Mouse (Mus musculus) liver, embryonic 13.5 days (tissue): ENCODE measurements around the gene Ankrd63. TPM values are rescaled to one million over a fixed set of nuclear protein-coding genes. Genes with fewer than 3 reads are reported as not detected.

Source experiments
- ATAC-seq: fragments of 200-750 bp; cut with Nextera tagmentation; 2 replicates; pipeline ENCODE4 v1.8.0; 2017; ENCODE audit warnings: low read depth, mild to moderate bottlenecking, moderate number of reproducible peaks, moderate library complexity
- DNase-seq: peaks from one replicate; pipeline ENCODE4 v3.0.0; 2022
- H3K27ac ChIP-seq: fragments of 300-500 bp; sonication (generic); 2 replicates; pipeline ENCODE4 v1.5.1; 2015; ENCODE audit warnings: moderate library complexity, mild to moderate bottlenecking, inconsistent platforms
- H3K27me3 ChIP-seq: fragments of 300-500 bp; sonication (generic); 2 replicates; pipeline ENCODE4 v1.6.1; 2015; ENCODE audit warnings: mild to moderate bottlenecking, inconsistent platforms
- H3K36me3 ChIP-seq: fragments of 300-500 bp; sonication (generic); 2 replicates; pipeline ENCODE4 v1.6.1; 2015; ENCODE audit warnings: mild to moderate bottlenecking, inconsistent platforms
- H3K4me1 ChIP-seq: fragments of 300-500 bp; sonication (generic); replicated peaks from 2 replicates; pipeline ENCODE4 v1.6.1; 2015; ENCODE audit warnings: inconsistent platforms
- H3K4me2 ChIP-seq: fragments of 300-500 bp; sonication (generic); 2 replicates; pipeline ENCODE4 v1.6.1; 2015; ENCODE audit warnings: inconsistent platforms, mild to moderate bottlenecking, moderate library complexity
- H3K4me3 ChIP-seq: fragments of 300-500 bp; sonication (generic); replicated peaks from 2 replicates; pipeline ENCODE4 v1.5.1; 2015; ENCODE audit warnings: mild to moderate bottlenecking, inconsistent platforms
- H3K9ac ChIP-seq: fragments of 300-500 bp; sonication (generic); 2 replicates; pipeline ENCODE4 v1.6.1; 2015; ENCODE audit warnings: mild to moderate bottlenecking, inconsistent platforms
- H3K9me3 ChIP-seq: fragments of 300-500 bp; sonication (generic); replicated peaks from 2 replicates; pipeline ENCODE4 v1.6.1; 2016; ENCODE audit warnings: inconsistent platforms
- WGBS: fragments of 180-500 bp; shearing (Covaris S2); methylation state at CpG from one replicate; pipeline ENCODE4 v1.1.7; 2015; ENCODE audit not compliant: insufficient replicate concordance; 5-methylcytosine and 5-hydroxymethylcytosine counted together
- polyA plus RNA-seq: library from polyadenylated mRNA; unstranded; fragments of >200 nt; fragmentation: Nextera tagmentation; extraction: Ambion mirVana; gene quantifications from 2 replicates; pipeline ENCODE4 v1.2.1, GENCODE M21; 2015

Ankrd63 gene
- not detected in 2 replicates for polyA plus RNA-seq

DNA sequence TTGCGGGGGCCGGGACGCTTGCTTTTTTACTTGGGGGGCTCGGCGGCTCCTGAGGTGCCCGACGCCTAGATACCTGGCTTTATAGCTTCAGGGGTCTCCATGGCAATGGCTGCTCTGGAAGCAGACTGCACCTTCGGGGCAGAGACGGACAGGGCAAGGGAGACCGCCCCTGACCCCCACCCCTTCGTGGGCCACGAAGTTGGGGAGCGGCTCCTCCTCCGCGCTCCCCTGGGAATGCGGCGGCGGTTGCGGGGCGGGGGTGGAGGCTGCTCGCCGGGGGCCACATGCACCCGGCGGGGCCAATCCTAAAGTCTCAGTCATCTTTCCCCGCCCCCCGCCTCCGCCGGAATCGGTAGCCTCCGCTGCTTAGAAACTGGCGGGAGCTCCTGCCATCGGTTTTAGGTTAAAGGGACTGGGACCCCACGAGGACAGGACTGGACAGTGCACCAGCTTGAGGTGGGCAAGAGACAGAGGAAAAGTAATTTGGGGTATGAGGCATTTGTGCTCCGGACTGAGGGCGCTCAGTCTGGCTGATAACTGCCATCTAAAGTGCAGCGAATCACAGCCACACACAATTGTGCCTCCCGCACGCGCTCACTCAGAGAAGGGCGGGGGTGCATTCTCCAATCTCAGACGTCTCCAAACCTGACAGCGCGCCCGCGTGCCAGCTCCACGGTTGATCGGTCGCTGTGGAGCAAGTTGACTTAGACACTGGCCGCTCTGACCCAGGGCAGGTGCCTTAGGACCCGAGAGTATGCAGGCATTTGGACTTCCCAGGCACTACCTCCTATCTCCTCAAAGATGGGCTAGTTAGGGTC is at the start of gene Ankrd63:
Ankrd63 (minus strand) TSS at position 51 of the 818 bp plus-strand sequence.
- Histone ChIP-seq H3K4me2 (peak within 1 kb of the TSS; percentile 55), H3K9ac (no peak within 1 kb of the TSS), H3K27me3 (peaks cover 100% of the 10 kb centered on the region), H3K27ac (no peak within 1 kb of the TSS), H3K36me3 (no peaks in the 10 kb centered on the region), H3K9me3 (no peaks in the 10 kb centered on the region), H3K4me1 (peaks cover 34% of the 10 kb centered on the region), H3K4me3 (peak within 1 kb of the TSS; percentile 38)
- ATAC-seq (no peak), DNase-seq (no peak)
- WGBS: 1% methylated on average over 50 of the region's 50 CpGs

DNA sequence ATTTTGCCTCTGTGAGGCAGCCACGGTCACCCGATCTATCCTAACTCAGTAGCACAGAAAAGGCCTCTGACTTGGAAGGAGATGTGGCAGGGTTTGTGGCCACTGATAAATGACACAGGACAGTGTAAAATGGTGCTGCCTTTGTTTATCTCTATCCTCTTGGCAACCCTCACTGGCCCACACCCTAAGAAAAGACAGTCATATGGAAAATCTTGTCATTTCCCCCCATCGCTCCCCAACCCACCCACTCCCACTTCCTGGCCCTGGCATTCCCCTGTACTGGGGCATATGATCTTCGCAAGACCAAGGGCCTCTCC is 49.0 kb upstream of the Ankrd63 start:
- Histone ChIP-seq H3K4me2 (peak overlapping the region; percentile 58), H3K9ac (peak overlapping the region; percentile 65), H3K27ac (peak overlapping the region; percentile 91), H3K4me3 (no peak overlapping the region), H3K4me1 (peaks cover 63% of the 10 kb centered on the region), H3K27me3 (peaks cover 7% of the 10 kb centered on the region; the same call in 1 of the 2 replicates), H3K9me3 (no peaks in the 10 kb centered on the region), H3K36me3 (peaks cover 24% of the 10 kb centered on the region)
- DNase-seq: no peak
- peak; percentile 88 for ATAC-seq
- WGBS: 18% methylated on average over 4 of the region's 4 CpGs

DNA sequence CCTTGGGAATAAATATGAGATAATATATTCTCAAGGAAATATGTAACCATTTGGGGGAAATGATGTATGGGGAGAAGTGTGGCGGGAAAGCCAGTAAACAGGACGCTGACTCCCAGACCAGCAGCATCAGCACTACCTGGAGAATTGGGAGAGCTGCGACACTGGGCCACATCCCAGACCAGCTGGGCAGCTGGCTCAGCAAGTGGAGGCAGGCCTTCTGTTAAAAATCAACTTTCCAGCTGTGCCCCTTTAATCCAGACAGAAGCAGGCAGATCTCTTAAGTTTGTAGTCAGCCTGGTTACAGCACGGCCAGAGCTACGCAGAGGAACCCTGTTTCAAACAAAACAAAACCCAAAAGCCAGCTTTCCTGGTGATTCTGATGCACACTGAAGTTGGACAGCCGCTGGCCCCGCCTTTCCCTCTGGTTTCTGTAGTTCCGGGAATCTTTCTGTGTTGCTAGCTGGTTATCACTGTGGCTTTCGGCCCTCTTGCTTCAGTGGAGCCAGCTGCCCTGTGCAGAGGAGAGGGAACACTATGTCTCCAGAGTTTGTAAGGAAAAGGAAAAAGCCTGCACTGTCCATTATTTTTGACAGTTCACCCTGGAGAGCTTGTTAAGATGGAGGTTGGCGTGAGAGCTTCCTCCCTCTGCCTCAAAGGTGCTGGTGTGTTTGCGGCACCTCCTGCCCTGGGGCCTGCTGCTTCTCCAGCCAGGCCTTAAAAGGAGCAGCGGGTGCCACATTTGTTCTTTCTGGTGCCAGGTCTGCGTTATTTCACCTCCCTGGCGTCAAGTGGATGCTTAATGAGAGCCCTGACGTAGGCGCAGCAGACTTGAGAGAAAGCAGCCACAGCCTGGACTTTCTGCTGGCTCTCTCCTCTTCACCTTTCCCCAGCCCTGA is 48.4 kb upstream of the Ankrd63 start:
- peaks cover 69% of the 10 kb centered on the region for H3K4me1 ChIP-seq
- peak overlapping the region; percentile 91 for H3K27ac ChIP-seq
- H3K4me3 ChIP-seq: no peak overlapping the region; the same call in 1 of the 2 replicates
- peaks cover 1% of the 10 kb centered on the region; the same call in 1 of the 2 replicates for H3K27me3 ChIP-seq
- no peaks in the 10 kb centered on the region for H3K9me3 ChIP-seq
- peaks cover 24% of the 10 kb centered on the region for H3K36me3 ChIP-seq
- H3K4me2 ChIP-seq: peak overlapping the region; percentile 58
- H3K9ac ChIP-seq: peak overlapping the region; percentile 65
- DNase-seq: peak; percentile 42
- peak; percentile 62 for ATAC-seq
- WGBS: 56% methylated on average over 16 of the region's 16 CpGs

DNA sequence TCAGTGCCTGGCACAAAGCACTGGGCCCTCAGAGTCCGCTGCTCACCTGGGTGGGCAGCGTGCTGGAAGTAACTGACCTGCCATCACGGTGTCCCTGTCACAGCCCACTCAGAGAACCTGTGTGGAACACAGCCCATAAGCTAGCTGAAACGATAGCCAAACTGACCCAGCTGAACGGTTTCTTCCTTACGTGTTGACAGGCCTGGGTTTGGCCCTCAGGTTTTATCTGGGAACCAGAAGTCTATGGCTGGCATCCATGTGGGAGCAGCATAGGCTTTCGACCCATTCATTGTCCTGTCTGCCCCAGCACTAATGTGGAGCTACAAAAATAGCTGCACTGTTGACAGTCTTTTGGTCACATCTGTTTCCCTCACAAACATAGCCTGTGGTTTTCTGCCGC is 46.7 kb upstream of the Ankrd63 start:
- no peak for ATAC-seq
- WGBS: 63% methylated on average over 8 of the region's 8 CpGs
- Histone ChIP-seq H3K4me1 (peaks cover 74% of the 10 kb centered on the region), H3K9ac (0 out of 2 replicates have a peak overlapping the region, but pooled peaks have one; percentile 13), H3K4me2 (no peak overlapping the region), H3K36me3 (peaks cover 24% of the 10 kb centered on the region), H3K9me3 (no peaks in the 10 kb centered on the region), H3K4me3 (no peak overlapping the region), H3K27ac (peak overlapping the region; percentile 91), H3K27me3 (no peaks in the 10 kb centered on the region)
- no peak for DNase-seq

DNA sequence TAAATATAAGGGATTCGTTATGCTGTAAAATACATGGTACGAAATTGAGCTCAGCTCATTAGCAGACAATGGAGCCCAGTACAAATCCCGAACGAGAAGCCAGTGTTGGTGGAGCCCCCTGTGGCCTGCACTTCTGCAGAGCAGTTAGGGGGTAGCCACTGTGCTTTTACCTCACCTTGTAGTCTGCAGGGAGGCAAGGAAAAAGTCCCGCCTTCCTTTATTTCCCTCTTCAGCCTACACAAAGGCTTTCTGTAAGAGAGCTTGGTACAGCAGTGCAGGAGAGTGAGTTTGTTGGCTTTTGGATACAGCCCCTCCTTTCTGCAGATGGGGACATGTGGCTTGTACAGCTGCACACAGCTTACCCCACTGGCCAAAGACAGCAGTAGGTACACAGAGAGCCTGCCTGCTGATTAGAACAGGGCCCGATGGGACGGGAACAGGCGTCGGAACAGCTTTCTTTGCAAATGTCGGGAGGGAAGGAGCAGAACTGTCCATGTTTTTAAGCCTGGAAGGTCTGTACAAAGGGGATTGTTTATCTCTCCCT is 45.6 kb upstream of the Ankrd63 start:
- Histone ChIP-seq H3K36me3 (peaks cover 24% of the 10 kb centered on the region), H3K4me1 (peaks cover 85% of the 10 kb centered on the region), H3K4me2 (peak overlapping the region; percentile 12; the same call in 1 of the 2 replicates), H3K4me3 (no peak overlapping the region), H3K27me3 (peaks cover 3% of the 10 kb centered on the region; the same call in 1 of the 2 replicates), H3K9ac (no peak overlapping the region), H3K27ac (peak overlapping the region; percentile 41; the same call in 1 of the 2 replicates), H3K9me3 (no peaks in the 10 kb centered on the region)
- no peak for DNase-seq
- WGBS: 70% methylated on average over 10 of the region's 10 CpGs
- ATAC-seq: no peak

DNA sequence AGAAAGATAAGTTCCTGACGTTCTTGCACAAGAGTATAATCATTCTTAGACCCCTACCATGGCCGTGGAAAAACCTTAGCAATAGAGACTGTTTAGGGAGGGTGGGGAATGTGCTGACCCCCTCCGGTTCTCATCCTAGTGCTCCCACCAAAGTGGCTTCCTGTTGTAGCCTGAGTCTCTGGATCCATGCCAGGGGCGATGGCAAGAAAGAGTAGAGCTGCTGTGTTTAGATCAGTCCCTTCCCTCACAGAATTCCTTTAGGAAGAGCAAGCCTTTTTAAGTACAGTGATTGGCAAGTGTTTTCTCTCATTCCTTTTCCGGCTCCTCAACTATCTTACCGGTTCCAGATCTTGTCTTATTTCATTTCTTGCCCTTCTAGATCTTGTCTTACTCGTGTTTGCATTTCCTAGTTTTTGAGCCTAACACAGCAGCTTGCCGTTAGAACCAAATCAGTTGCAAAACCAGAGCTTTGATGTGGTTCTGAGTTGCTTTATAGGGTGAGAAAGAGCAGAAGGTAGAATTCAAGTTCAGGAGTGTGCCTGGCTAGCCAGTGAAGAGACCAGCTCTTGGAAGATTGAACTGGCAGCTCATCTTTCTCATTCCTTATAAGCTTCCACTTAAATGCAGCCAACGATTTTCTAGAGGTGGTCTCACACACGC is 43.7 kb upstream of the Ankrd63 start:
- Histone ChIP-seq H3K4me3 (peak overlapping the region; percentile 95), H3K9ac (peak overlapping the region; percentile 96), H3K27me3 (peaks cover 6% of the 10 kb centered on the region), H3K9me3 (no peaks in the 10 kb centered on the region), H3K36me3 (peaks cover 24% of the 10 kb centered on the region), H3K27ac (peak overlapping the region; percentile 71), H3K4me2 (peak overlapping the region; percentile 100), H3K4me1 (peaks cover 80% of the 10 kb centered on the region)
- ATAC-seq (no peak), DNase-seq (no peak)
- 41% methylated on average over 10 of the region's 10 CpGs for WGBS

DNA sequence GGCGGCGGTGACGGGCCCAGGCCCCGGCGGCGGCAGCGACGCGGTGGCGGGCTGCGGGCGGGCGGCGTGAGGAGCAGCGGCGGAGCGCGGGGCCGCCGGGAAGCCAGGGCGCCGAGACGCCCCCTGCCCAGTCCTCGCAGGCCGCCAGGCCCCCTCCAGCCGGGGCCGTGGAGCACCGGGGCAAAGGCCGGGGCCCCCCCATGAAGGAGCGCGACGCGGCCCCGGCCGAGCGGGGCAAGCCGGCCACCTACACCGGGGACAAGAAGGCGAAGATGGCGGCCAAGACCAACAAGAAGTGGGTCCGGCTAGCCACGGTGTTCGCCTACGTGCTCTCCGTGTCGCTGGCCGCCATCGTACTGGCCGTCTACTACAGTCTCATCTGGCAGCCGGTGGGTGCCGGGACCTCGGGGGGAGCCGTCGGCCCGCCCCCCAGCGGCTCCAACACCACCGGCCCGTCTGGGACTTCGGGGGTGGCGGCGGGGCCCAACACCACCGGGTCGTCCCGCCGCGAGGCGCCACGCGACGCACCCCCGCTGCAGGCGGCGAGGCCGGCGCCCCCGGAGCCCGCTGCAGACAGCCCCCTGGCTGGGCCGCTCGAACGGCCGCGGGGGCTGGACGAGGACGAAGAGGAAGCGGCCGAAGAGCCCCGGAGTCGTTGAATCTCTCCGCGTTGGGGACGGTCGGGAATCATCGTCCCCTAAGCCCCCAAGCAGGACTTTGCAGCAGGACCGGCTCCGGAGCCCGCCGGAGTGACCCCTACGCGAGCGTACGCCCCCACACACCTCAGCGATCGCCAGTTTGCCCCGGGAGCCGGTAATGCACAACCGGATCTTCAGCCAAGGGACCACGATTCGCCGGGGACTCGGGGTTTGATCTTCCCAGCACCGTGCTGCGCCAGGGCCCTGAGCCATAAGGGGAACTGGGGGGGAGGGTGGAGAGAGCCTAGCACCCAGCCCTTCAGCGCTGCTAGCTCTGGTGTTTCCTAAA is 42.4 kb upstream of the Ankrd63 start:
- Histone ChIP-seq H3K27ac (peak overlapping the region; percentile 71), H3K4me1 (peaks cover 68% of the 10 kb centered on the region), H3K9me3 (no peaks in the 10 kb centered on the region), H3K4me3 (peak overlapping the region; percentile 95), H3K9ac (peak overlapping the region; percentile 96), H3K36me3 (peaks cover 20% of the 10 kb centered on the region), H3K4me2 (peak overlapping the region; percentile 100), H3K27me3 (peaks cover 12% of the 10 kb centered on the region)
- ATAC-seq (peak; percentile 37), DNase-seq (no peak)
- WGBS: under 1% methylated on average over 109 of the region's 113 CpGs

DNA sequence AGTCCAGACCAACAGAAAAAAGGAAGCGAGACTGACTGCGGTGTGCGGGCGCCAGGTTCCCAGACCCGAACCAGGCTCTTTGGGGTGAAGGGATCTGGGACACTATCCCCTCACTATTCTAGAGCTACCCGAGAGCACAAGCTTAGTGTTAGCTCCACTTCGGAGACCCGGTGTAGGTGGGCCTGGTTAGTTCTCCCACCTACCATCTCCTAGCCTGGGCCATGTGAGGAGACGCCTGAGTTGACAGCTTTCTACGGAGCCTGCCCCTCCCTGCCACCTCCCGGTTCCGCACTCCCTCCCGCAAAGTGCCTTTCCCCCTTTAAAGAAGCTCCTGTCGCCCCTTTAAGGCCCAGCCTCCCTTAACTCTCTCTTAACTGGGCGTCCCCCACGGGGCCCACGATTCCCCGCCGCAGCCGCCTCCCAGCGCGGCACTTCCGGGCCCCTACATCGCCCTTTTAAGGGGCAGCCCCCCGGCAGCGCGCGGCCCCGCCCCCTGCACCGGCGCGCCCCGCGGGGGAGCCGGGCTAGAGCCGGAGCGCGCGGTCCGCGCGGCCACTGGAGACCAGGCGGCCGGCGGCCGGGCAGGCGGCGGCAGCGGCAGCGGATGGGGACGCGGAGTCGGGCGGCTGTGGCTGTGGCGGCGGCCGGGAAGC is 41.6 kb upstream of the Ankrd63 start, which contains the start of gene Inafm2:
Inafm2 (plus strand) TSS at position 527 of the 653 bp plus-strand sequence.
- no peaks in the 10 kb centered on the region for H3K9me3 ChIP-seq
- DNase-seq (peak; percentile 90), ATAC-seq (peak; percentile 90)
- H3K9ac ChIP-seq: peak within 1 kb of the TSS; percentile 96
- H3K27me3 ChIP-seq: peaks cover 12% of the 10 kb centered on the region
- peak within 1 kb of the TSS; percentile 100 for H3K4me2 ChIP-seq
- H3K4me1 ChIP-seq: peaks cover 61% of the 10 kb centered on the region
- under 1% methylated on average over 53 of the region's 57 CpGs for WGBS
- peaks cover 17% of the 10 kb centered on the region for H3K36me3 ChIP-seq
- H3K4me3 ChIP-seq: peak within 1 kb of the TSS; percentile 95
- H3K27ac ChIP-seq: peak within 1 kb of the TSS; percentile 71

DNA sequence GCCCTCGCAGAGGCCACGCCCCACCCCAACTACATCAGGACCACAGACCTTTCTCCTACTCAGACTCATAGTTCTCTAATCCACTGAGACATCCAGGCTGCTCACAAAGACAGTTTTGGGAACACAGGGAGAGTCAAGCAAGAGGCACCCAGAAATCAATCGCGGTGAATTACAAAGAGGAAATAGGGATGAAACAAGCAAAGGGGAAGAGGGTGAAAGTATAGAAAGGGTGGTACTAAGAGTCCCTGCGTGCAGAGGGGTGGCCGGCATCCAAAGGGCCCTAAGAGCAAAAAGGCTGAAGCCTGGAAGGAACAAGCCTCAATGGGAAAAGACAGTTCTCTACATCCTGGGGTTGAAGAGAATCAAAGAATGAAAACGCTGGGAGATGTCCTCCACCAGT is 40.9 kb upstream of the Ankrd63 start:
- Histone ChIP-seq H3K4me2 (peak overlapping the region; percentile 100), H3K27me3 (peaks cover 12% of the 10 kb centered on the region), H3K36me3 (peaks cover 10% of the 10 kb centered on the region), H3K4me1 (peaks cover 54% of the 10 kb centered on the region), H3K4me3 (peak overlapping the region; percentile 95), H3K27ac (no peak overlapping the region), H3K9ac (peak overlapping the region; percentile 96), H3K9me3 (no peaks in the 10 kb centered on the region)
- DNase-seq (no peak), ATAC-seq (no peak)
- 9% methylated on average over 7 of the region's 7 CpGs for WGBS
